Mouse (Mus musculus) layer of hippocampus, adult 8-10 months (tissue): ENCODE measurements around the gene Fbxl2. TPM values are rescaled to one million over a fixed set of nuclear protein-coding genes. Genes with fewer than 3 reads are reported as not detected.

Source experiments
- DNase-seq, 2 experiments: peaks; one replicate each; pipeline ENCODE4 v3.0.0; 2022; ENCODE audit warnings: low spot score in 2 of 2
- total RNA-seq, 4 experiments: library from RNA; stranded (reverse); gene quantifications; 2 replicates each; pipeline ENCODE4 v1.2.4; 2022

Gene Fbxl2
- total RNA-seq, 4 experiments from 2014 or later, result 31.7 to 41.2 (median 36.7) TPM

- DNase-seq, result no peak
Measured at GRCm38 (mm10) chr9:113922677-113923076, 123.3 kb downstream of the Fbxl2 start.

- no peak for DNase-seq
Measured at GRCm38 (mm10) chr9:113915789-113916188, 130.2 kb downstream of the Fbxl2 start.

Other genes starting within 250 kb of the Fbxl2 start
- 10 to 100 TPM; 68.5 to 87.8 (median 80.9) TPM for gene Ubp1, start 115.3 kb downstream of the Fbxl2 start, total RNA-seq
- gene Susd5, start 10.9 kb upstream of the Fbxl2 start, total RNA-seq, result 1 to 10 TPM; 2.2 to 3.2 (median 2.7) TPM